16 mouse cellular contexts compared by ENCODE assay signal in genomic region chr17:65340016-65340415, GRCm38 (mm10).
A peak's percentile ranks its signal among the peaks of the same experiment; 100 is the strongest.
DNase-seq lines count a peak whose midpoint lies in the region; ATAC-seq and TF ChIP-seq lines count a peak whose summit lies in the region.
"Had no signal": no experiment of that assay in that cellular context is flagged by ENCODE, and none has a peak within 500 bp of the region (broad histone marks: within the 10 kb centered on the region; RNA-seq: fewer than 3 reads in every experiment).

No protein-coding gene starts in this region.

- no peak for TF ChIP-seq CTCF in lung, embryonic 14.5 days (IDR thresholded peaks at IDR 0.05; ENCODE audit: low read depth)
- TF ChIP-seq CTCF in C2C12 (IDR thresholded peaks at IDR 0.05; ENCODE audit: control insufficient read depth, insufficient read depth, insufficient read length) = no peak

- H3K9ac ChIP-seq in lung, embryonic 14.5 days = no peak overlapping the region
- H3K9ac ChIP-seq: forebrain, embryonic 12.5 days; heart, embryonic 13.5 days; hindbrain, embryonic 13.5 days had no signal

- H3K4me3 ChIP-seq in heart, embryonic 10.5 days = no peak overlapping the region
- no peak overlapping the region for H3K4me3 ChIP-seq in lung, embryonic 14.5 days (ENCODE audit: low read depth, low read length)
- H3K4me3 ChIP-seq in C2C12 (ENCODE audit: insufficient read depth, poor library complexity, severe bottlenecking) = no peak overlapping the region
- H3K4me3 ChIP-seq: forebrain, embryonic 12.5 days; heart, embryonic 13.5 days; hindbrain, embryonic 13.5 days had no signal

- H3K27me3 ChIP-seq in heart, embryonic 10.5 days (ENCODE audit: insufficient read depth, poor library complexity, severe bottlenecking) = no peaks in the 10 kb centered on the region
- no peaks in the 10 kb centered on the region for H3K27me3 ChIP-seq in lung, embryonic 14.5 days (ENCODE audit: insufficient read depth, low read length)
- no peaks in the 10 kb centered on the region for H3K27me3 ChIP-seq in C2C12 (ENCODE audit: control insufficient read depth, insufficient read depth, insufficient read length)
- H3K27me3 ChIP-seq: forebrain, embryonic 12.5 days; heart, embryonic 13.5 days; hindbrain, embryonic 13.5 days had no signal

- WGBS in heart, embryonic 10.5 days = 85% methylated on average over 4 of the region's 4 CpGs
- WGBS in lung, embryonic 14.5 days = 51% methylated on average over 4 of the region's 4 CpGs

- H3K79me2 ChIP-seq in C2C12 (ENCODE audit: control insufficient read depth, insufficient read depth) = no peaks in the 10 kb centered on the region

- H3K27ac ChIP-seq in heart, embryonic 10.5 days = no peak overlapping the region
- no peak overlapping the region for H3K27ac ChIP-seq in lung, embryonic 14.5 days (ENCODE audit: low read depth)
- H3K27ac ChIP-seq: forebrain, embryonic 12.5 days; heart, embryonic 13.5 days; hindbrain, embryonic 13.5 days; hindbrain, postnatal 0 days had no signal

- DNase-seq in heart, adult 8-10 months (ENCODE audit: low spot score) = peak; percentile 13
- no peak for DNase-seq in heart, embryonic 10.5 days (ENCODE audit: low spot score)
- peak; percentile 62 for DNase-seq in lung, embryonic 14.5 days
- no peak for DNase-seq in lung, postnatal 14 days
- DNase-seq in skeletal muscle tissue, adult 2 months (ENCODE audit: low read depth, low spot score) = peak; percentile 10
- DNase-seq: adrenal gland, adult 2 months; adrenal gland, postnatal 25 days; cerebellum, adult 18-20 months; cerebellum, adult 9-11 months; gastrocnemius, postnatal 14 days had no signal

- no peaks in the 10 kb centered on the region for H3K9me3 ChIP-seq in heart, embryonic 10.5 days
- H3K9me3 ChIP-seq in lung, embryonic 14.5 days (ENCODE audit: low read depth, low read length) = no peaks in the 10 kb centered on the region
- H3K9me3 ChIP-seq: forebrain, embryonic 12.5 days; heart, embryonic 13.5 days; hindbrain, embryonic 13.5 days had no signal

- no peaks in the 10 kb centered on the region for H3K4me1 ChIP-seq in heart, embryonic 10.5 days
- H3K4me1 ChIP-seq in lung, embryonic 14.5 days (ENCODE audit: insufficient read depth) = no peaks in the 10 kb centered on the region
- H3K4me1 ChIP-seq: forebrain, embryonic 12.5 days; heart, embryonic 13.5 days; hindbrain, embryonic 13.5 days had no signal

- H3ac ChIP-seq in C2C12 (ENCODE audit: control insufficient read depth, insufficient read length, low read depth) = no peak overlapping the region

- H3K36me3 ChIP-seq in heart, embryonic 10.5 days = no peaks in the 10 kb centered on the region
- no peaks in the 10 kb centered on the region for H3K36me3 ChIP-seq in lung, embryonic 14.5 days (ENCODE audit: insufficient read depth)
- no peaks in the 10 kb centered on the region for H3K36me3 ChIP-seq in C2C12 (ENCODE audit: control insufficient read depth, insufficient read depth)
- H3K36me3 ChIP-seq: forebrain, embryonic 12.5 days; heart, embryonic 13.5 days; hindbrain, embryonic 13.5 days had no signal

- ATAC-seq in lung, embryonic 14.5 days (ENCODE audit: insufficient read depth) = peak; percentile 49; the same call in 1 of the 2 replicates
- ATAC-seq: forebrain, embryonic 16.5 days; hindbrain, postnatal 0 days had no signal

- H3K4me2 ChIP-seq in lung, embryonic 14.5 days = no peak overlapping the region
- H3K4me2 ChIP-seq: forebrain, embryonic 12.5 days; heart, embryonic 13.5 days; hindbrain, embryonic 13.5 days had no signal

- no peaks in the 10 kb centered on the region for H3K79me3 ChIP-seq in C2C12 (ENCODE audit: low read depth)

TF ChIP-seq in C2C12, 6 proteins besides CTCF, POLR2A, EP300 and RAD21:
- TF ChIP-seq CEBPB (IDR thresholded peaks at IDR 0.05; ENCODE audit: low read depth) (no peak), MYOD1 (IDR thresholded peaks at IDR 0.05; ENCODE audit: control insufficient read depth, insufficient read length, low read depth) (no peak), USF1 (IDR thresholded peaks at IDR 0.05; ENCODE audit: low read depth) (peak; percentile 39), MAX (IDR thresholded peaks at IDR 0.05) (no peak), FOSL1 (IDR thresholded peaks at IDR 0.05; ENCODE audit: insufficient read depth, low read length, poor library complexity, severe bottlenecking) (no peak), MYOG (IDR thresholded peaks at IDR 0.05; ENCODE audit: control insufficient read depth, extremely low read depth, insufficient read length) (no peak)

Comparison
In these comparisons a context has a peak if more than half of its experiments do, and no peak if none do; other contexts are left out.
1. DNase-seq: peak in heart, adult 8-10 months (single experiment), lung, embryonic 14.5 days (single experiment) and skeletal muscle tissue, adult 2 months (single experiment); none in heart, embryonic 10.5 days (single experiment) and lung, postnatal 14 days (single experiment).